Mouse (Mus musculus): Measurements from ENCODE around the gene Klhl29.

The Klhl29 gene

DNA sequence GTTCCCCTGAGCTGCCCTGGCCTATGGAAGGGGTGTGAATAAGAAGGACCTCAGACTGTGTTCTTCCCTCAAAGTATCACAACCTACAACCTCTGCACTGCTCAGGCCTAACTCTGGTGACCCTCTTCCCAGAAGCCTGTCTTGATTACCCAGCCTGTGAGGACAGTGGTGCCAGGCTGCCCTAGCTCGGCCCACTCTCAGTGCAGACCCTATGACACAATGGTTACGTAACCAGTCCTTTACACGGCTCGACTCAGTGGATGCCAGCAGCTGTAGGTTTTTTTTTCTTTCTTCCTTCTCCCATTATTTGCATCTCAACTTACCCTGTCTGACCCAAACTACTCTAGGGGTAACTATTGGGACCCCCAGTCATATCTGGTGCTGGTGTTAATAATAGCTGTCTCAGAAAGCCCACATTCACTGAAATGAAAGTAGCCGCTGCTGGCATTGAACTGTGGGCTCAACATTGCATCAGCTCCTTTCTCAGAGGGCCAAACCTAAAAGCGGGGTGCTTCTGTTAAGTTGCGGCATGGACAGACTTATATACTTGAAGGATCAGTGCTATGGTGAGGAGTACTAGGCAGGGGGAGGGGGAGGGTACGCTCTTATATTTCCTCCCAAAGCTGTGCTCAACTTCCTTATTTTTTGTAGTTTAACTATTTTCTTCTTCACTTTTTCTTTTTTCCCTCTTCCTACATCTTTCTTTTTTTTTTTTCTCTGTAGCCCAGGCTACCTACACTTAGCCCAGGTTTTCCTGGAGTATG, 152.9 kb downstream of the Klhl29 start:
- no peak for DNase-seq (ENCODE audit: low read depth, low spot score)

GRCm38 (mm10) chr12:5219913-5220575, 155.4 kb downstream of the Klhl29 start:
- no peak for DNase-seq (ENCODE audit: low read depth, low spot score)

DNA sequence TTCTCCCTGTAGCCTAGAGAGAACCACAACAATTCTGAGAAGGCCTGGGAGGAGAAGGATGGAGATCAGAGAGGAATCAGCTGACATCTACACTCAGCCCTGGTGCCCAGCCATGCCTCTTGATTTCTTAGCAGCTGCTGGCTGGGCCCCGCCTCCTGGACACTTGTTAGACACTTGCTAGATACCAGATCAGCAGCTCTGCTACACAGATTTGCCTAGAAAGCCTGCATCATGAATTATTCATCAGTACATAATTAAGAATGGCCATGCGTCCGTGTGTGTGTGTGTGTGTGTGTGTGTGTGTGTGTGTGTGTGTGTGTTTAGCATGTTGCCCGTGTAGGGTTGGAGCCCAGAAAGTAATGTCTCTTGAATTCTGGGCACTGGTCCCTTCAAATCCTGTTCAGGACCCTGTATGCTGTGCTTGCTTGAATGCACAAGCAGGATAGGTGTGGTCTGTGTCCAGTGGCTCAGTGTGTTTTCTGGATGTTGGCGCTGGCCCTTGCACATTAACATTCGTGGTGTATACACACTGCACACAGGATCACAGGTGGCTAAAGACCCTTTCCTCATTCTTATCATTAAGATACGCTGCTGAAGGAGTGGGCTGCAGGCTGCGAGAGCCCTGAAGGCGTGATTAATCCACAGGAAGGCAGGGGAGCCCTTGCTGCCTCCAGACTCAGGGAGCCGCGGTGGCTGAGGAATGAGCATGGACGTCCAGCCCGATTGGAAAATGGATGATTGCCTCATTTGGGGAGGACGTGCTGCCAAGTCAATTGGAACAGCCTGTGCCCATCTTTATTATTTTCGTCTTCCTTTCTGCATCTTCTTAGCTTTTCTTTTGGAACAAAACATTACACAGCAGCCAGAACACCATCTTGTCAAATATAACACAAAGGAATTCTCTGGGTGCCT, 159.4 kb downstream of the Klhl29 start:
- DNase-seq (ENCODE audit: low read depth, low spot score): no peak

GRCm38 (mm10) chr12:5214266-5214665, 161.2 kb downstream of the Klhl29 start:
- no peak for DNase-seq (ENCODE audit: low read depth, low spot score)

- no peak for DNase-seq (ENCODE audit: low read depth, low spot score)
Measured at GRCm38 (mm10) chr12:5213339-5214104, 162.0 kb downstream of the Klhl29 start.

DNA sequence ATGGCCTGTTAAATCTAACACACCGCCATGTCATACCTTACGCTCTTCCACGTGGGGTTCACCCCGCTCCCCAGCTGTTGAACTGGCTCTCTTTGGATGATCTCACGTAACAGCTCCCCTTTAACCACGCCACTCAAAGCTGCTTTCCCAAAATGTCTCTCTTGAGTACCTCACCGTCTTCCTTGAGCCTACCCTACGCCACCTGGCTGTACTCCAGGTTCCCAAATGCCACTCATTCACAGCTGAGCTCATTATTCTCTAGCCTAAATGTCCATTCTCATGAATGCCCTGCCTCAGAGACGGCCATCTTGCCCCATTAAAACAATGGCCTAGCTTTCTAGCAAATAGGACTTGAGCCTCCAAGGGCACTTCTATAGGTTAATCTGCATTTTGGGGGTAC, 163.6 kb downstream of the Klhl29 start:
- no peak for DNase-seq (ENCODE audit: low read depth, low spot score)

GRCm38 (mm10) chr12:5210786-5211185, 164.7 kb downstream of the Klhl29 start:
- no peak for DNase-seq (ENCODE audit: low read depth, low spot score)

GRCm38 (mm10) chr12:5207941-5208905, 167.3 kb downstream of the Klhl29 start:
- DNase-seq (ENCODE audit: low read depth, low spot score): no peak

DNA sequence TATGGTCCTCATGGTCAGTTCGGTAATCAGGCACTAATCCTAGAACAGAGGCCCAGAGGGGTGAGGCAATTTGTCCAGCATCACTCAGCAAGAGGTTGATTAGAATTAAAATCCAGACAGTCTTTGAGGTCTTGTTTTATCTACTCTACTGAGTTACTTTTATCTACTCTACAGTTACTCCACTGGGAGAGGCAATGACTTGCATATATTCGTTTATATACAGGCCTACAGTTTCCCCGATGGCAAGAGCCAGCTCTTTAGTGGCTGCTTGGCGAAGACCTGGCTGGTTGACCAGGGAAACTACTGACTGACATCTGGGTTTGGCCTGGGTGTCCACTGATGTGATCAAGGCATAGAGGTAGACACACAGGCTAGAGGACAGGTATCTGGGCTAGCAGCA, 168.3 kb downstream of the Klhl29 start:
- DNase-seq (ENCODE audit: low read depth, low spot score): no peak

DNA sequence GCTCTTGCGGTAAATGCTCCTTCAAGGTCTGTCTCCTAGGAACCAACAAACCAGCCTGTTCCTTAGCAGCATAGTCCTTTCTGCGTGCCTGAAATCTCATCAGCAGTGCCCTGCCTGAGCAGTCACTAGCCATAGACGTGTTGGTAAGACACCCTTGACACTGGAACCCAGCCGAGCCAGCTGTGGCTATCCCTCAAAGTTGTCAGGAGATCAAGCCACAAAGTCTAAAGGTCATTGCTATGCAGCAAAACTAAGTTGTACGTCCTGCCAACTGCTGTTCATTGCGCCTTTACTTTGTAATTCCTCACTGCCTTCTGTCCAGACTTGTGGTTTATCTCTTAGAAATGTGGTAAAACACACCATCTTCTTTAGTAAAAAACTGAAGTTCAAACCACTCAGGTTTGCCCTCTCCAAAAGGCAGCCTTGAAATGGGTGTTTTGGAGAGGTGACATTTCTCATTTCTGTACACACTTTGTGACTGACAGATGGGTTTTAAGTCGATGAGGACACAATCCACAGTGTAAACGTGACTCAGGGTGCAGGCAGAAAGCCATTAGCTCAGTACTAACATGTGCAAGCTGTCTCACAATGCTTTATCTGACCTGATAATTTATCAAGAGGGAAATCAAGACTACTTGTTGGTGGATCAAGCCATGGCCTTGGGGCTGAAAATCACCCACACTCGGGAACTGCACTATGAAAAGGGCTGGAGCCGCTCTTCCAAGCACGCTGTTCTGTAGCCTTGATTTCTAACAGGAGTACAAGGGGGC, 171.2 kb downstream of the Klhl29 start:
- DNase-seq (ENCODE audit: low read depth, low spot score): no peak

DNA sequence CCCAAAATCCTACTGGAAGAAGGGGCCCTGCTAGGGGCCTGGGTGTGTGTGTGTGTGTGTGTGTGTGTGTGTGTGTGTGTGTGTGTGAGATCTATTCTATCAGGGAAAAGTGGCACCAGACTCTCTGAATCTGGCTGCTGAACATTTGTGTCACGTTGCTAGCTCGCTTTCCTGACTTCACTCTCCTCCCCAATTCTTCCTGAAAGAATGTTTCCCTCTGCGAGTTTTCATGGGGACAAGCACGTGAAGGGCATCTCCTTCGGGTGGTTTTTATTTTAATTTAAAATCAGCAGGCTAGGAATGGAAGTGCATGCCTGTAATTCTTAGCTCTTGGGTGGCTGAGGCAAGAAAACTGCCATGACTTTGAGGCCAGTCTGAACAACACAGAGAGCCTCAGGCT, 172.1 kb downstream of the Klhl29 start:
- DNase-seq (ENCODE audit: low read depth, low spot score): no peak

DNA sequence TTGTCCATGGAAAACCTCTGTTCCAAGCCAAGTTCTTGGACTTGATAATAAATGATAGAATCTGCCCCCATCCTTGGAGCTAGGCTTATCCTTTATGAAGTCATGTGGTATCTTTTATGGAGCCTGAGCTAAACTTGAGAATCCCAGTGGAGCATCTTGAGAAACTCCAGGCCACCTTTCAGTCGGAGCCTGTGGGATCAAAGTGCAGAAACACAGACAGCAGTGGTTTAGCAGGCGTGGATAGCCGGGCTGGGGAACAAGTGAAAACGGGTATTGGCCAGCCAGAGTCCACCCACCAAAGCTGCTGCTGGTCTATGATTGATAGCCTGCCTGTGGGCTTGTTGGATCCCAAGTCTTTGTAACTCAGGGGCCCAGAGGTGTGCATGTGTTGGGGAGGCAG, 177.2 kb downstream of the Klhl29 start:
- no peak for DNase-seq (ENCODE audit: low read depth, low spot score)

GRCm38 (mm10) chr12:5194176-5194575, 181.3 kb downstream of the Klhl29 start:
- no peak for DNase-seq (ENCODE audit: low read depth, low spot score)

DNA sequence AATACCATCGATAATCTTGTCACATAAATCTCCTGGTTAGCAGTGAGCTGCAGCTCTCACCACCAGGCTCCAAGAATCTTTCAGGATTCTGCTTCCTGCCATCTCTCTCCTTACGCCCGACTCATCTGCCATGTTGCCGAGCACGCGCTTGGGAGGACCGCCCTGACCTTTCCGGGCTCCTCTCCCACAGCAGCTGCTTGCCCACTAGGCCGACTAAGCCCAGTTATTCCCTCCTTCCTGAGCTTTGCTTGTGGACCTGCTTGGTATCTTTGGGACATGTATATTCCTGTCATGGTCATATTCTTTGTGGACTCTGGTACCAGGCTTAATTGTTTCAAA, 183.1 kb downstream of the Klhl29 start:
- DNase-seq (ENCODE audit: low read depth, low spot score): no peak

GRCm38 (mm10) chr12:5191628-5192379, 183.7 kb downstream of the Klhl29 start:
- no peak for DNase-seq (ENCODE audit: low read depth, low spot score)

GRCm38 (mm10) chr12:5191206-5191605, 184.3 kb downstream of the Klhl29 start:
- no peak for DNase-seq (ENCODE audit: low read depth, low spot score)

DNA sequence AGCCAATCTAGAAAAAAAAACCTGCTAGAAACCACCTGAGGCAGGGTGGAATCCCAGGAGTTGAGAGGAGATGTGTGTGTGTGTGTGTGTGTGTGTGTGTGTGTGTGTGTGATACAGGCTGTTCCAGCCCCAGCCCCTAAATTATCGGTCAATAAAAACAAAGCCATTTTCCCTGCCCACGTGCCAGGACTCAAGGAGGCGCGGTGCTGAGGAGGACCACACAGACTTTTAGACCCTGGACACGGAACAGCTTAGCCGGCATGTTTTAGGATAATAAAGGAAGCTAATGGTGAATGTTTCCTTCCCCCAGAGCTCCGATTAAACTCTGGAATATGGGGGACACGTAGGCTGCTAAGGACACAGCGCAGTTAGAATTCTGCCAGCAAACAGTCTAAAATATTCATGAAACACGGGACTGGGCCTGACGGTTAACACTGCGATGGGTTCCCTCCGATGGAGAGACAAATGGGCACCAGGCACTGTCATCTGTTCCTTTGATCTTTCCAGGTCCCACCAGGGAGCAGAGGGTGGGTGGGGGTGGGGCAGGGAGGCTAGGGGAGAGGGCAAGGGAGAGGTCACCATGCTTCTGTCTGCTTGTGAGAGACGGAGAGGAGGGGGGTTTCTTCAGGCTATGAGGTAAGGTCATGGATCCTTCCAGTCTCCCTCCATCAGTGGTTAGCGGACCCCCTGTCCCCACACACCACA, 185.9 kb downstream of the Klhl29 start:
- no peak for DNase-seq (ENCODE audit: low read depth, low spot score)

DNA sequence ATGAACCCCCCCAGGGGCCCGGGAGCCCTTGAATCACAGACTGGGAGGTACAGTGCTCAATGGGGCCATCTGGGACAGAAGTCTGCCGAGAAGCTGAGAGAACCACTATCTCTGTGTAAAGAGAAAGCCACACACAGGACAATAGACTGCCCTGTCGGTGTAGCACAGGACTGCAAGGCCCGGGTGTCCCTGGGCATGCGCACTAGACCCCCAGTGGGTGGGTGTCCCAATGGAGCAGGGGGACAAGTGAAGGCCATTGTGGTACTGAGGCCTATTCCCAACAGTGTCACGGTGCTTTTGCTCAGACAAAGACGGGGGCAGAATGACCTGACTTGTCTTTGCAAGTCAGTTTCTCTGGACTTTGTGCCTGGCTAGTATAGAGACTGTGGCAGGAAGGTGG, 186.6 kb downstream of the Klhl29 start:
- DNase-seq (ENCODE audit: low read depth, low spot score): no peak

Data from brain, embryonic 18.5 days (tissue).